Mouse (Mus musculus): Measurements from ENCODE around the gene Reep3.

DNA sequence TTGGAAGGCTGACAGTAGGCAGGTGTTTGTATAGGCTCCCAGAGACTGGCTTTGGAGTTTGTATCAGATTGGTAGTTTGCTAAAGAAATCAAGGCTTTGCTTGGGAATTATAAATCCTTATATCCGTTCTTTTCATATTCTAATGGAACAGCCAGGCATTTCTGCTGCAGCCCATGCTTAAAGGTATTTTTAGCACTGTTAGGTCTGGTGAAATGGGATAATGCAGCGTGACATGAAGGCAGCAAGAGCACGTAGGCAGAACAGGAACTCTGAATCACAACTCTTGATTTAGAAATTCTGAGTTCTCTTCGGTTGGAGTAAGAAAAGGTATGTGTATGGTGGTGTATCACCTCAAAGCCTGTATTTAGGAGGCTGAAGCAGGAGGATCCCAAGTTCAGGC lies 27.4 kb upstream of the Reep3 start:
- TF ChIP-seq POLR2A (IDR thresholded peaks at IDR 0.05; ENCODE audit: insufficient read length, low read depth) (no peak), POLR2AphosphoS2 (IDR thresholded peaks at IDR 0.05; ENCODE audit: insufficient read length, low read depth) (no peak), TCF12 (IDR thresholded peaks at IDR 0.05; ENCODE audit: insufficient read depth, poor library complexity, severe bottlenecking) (no peak), CEBPB (IDR thresholded peaks at IDR 0.05; ENCODE audit: insufficient read depth, poor library complexity, severe bottlenecking) (no peak), MYOD1 (IDR thresholded peaks at IDR 0.05; ENCODE audit: control insufficient read depth in 1 of 3, insufficient read length in 2 of 3, low read depth in 2 of 3) (no peak), USF1 (IDR thresholded peaks at IDR 0.05; ENCODE audit: low read depth) (no peak), E2F4 (IDR thresholded peaks at IDR 0.05; ENCODE audit: insufficient read depth) (no peak), MAX (IDR thresholded peaks at IDR 0.05; ENCODE audit: low read depth) (no peak), MYOG (IDR thresholded peaks at IDR 0.05; ENCODE audit: control insufficient read depth in 1 of 3, insufficient read depth in 1 of 3, insufficient read length in 2 of 3, low read depth in 2 of 3) (no peak), REST (IDR thresholded peaks at IDR 0.05; ENCODE audit: insufficient read depth, insufficient read length) (no peak), TCF3 (IDR thresholded peaks at IDR 0.05; ENCODE audit: insufficient read length, low read depth) (no peak), SRF (IDR thresholded peaks at IDR 0.05; ENCODE audit: control insufficient read depth, insufficient read length, low read depth) (no peak)

Data from myocyte (in vitro differentiated cells).